Mouse (Mus musculus) right cerebral cortex, postnatal 36 days (tissue): ENCODE measurements around the gene Rnf220.

Source experiments
- DNase-seq, 2 experiments: peaks; one replicate each; pipeline ENCODE4 v3.0.0; 2022; ENCODE audit warnings: low spot score in 2 of 2, mixed read lengths in 1 of 2

Rnf220 gene

DNA sequence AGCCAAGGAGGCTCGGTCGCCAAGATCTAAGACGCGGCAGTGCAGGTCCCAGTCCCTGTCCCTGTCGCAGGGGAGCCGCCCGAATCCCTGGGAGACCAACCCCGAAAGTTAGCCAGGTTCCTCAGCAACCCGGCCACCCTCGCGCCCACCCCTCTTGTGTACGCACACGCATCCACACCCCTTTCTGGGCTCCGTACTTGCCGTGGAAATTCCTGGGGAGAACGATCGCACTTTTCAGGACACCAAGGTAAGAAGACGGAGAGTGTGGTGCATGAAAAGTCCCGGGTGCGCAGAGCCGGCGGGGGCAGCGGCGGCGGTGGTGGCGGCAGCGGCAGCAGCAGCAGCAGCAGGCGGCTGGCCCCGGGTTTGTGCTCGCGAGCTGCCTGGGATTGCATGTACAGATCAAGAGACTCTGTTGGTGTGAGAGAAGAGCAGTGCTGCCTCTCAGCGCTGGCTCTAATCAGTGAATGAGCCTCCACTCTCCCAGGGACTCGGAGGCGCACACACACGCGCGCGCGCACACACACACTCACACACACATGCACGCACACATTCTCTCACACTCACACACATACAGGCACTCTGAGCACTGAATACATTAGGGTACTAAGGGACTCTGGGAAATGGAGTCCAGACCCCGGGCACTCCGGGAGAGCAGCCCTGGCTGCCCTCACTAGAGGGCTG lies at the start of gene Rnf220:
TSS of gene Rnf220 (minus strand) at position 571 of the 684 bp plus-strand sequence.
- peak; percentile 24 to 37 for DNase-seq

DNA sequence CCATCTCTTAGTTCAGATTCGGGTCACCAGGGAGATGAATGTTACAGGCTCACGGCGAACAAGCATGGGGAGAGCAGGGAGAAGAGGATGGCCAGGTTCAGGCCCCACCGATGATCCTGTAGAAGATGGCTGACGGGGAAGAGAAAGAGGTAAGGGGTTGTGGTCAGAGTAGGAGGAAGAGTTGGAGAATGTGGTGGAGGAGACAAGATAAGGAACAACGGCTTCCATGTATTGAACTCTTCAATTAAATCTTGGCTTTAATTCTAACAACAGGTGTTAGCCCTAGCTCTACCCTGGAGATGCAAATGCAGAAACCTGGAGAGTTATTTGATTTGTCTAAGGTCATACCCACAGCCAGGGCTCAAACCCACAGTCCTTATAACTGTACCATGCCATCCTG lies 49.8 kb upstream of the Rnf220 start:
- DNase-seq = no peak

DNA sequence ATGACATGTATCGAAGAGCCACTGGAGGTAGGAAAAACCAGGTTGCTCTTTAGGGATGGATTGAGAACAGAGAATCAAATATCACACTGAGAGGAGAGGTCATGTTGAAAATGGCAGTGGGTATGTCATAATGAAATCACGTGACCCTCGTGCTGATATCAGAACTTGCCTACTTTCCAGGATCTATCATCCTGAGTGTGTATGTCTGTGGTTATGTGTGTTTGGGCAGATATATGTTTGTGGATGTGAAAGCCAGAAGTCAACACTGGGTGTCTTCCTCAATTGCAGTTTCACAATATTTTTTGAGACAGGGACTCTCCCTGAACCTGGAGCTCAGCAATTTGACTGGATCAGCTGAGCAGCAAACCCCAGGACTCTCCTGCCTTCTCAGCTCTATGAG lies 48.6 kb upstream of the Rnf220 start:
- DNase-seq = no peak

DNA sequence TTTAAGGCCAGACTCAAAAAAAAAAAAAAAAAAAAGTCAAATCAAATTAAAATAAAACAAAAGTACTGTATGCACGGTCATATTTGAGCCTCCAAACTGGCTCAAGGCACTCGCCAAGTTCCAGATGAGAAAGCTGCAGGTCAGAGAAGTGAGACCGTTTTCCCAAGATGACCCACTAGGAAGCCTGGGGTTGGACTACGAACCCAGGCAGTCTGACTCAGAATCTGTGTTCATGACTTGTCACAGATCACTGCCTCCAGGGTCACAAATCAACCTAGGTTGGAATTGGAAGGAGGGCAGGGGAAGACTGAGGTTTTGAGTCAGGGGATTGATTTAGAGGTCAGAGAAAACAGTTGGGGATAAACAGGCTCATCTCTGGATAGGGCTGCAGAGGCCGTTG lies 43.7 kb upstream of the Rnf220 start:
- no peak for DNase-seq

GRCm38 (mm10) chr4:117539329-117539980 lies 42.6 kb upstream of the Rnf220 start:
- DNase-seq = no peak

GRCm38 (mm10) chr4:117537002-117537401 lies 40.1 kb upstream of the Rnf220 start:
- DNase-seq = no peak

- no peak for DNase-seq
Measured at GRCm38 (mm10) chr4:117535496-117536200, 38.8 kb upstream of the Rnf220 start.

DNA sequence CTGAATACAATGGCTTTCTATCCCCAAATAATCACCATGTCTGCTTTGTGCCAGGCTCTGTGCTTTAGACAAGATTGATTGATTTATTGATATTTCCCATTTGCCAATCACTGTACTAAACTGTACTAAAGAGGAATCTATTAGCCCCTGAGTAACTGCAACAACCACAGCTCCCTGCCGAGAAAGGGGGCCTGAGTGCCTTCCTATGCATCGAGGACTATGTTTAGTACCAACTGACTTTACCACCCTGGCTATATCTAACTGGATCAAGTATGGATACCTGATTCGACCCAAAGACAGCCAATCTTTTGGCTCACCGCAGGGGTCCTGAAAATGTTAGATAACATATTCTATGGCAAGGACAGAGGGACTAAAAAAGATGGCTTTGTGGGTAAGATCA lies 33.0 kb upstream of the Rnf220 start:
- no peak for DNase-seq

DNA sequence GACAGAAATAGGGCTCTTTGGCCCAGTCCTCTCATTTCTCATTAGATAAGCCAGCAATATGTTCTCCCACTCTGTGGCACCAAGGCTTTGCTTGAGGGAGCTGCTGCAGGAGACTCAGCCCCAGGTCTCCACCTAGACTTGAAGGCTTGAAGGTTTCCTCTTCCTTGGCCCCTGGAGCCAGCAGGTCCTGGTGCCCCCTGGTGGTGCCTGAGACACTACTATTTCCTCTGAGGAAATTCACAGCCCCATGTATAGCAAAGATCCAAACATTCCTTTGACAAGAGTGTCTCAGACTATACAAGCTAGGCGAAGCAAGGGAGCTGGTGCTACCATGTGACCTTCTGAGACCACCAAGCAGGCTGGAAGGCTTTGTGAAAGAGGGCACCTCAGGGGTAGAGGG lies 31.1 kb upstream of the Rnf220 start:
- no peak for DNase-seq

DNA sequence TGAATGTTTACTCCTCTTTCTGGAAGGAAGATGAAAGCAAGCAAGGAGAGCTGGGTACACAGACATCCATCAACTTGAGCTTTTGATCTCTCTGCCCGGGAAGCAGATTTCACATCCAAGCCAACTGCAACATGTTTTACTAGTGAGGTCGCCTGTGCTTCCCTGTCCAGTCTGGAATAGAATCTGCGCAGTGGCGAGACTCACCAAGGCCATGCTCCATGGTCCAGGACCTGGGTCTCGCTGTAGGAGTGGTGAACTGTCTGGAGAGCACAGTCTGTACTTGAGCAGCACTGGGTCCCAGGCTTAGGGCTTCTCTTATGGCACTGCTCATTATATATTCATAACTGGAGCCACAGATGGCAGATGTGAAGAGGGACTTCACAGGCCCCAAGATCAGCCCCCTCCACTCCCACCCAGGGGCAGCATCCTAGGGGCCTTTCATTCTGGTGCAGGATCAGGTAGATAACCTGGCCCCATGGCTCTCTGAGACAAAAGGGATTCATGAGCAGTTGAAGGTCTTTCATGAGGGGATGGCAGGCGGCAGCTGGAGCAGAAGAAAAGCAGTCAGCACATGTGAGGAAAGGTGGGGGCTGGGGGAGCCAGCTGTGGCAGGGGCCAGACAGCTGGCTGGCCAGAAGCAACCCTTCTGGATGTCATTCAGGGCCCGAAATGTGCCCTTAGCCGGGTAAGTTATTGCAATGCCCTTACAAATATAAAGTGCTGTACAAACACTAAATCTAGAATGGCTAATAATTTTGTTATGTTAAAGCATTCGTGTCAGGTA lies 30.5 kb upstream of the Rnf220 start:
- DNase-seq = no peak

GRCm38 (mm10) chr4:117525990-117526389 lies 29.1 kb upstream of the Rnf220 start:
- DNase-seq = no peak

DNA sequence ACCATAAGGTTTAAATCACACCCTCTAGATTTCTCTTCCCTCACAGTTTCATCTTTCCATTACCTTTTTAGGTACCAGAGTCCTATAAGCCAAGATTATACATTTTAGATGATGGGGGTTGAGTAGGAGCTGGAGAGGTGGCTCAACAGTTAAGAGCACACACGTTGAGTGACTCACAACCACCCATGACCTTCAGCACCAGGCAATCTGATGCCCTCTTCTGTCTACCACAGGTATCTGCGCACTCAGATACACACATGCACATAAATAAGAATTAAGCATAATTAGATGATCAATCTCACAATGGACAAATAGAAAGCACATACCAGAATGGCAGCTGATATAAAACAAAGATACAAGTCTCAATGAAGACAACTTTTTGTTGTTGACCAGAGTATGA lies 24.5 kb upstream of the Rnf220 start:
- DNase-seq = no peak

GRCm38 (mm10) chr4:117518246-117518645 lies 21.4 kb upstream of the Rnf220 start:
- DNase-seq = no peak

- no peak for DNase-seq
Measured at GRCm38 (mm10) chr4:117499043-117499442, 2.2 kb upstream of the Rnf220 start.

DNA sequence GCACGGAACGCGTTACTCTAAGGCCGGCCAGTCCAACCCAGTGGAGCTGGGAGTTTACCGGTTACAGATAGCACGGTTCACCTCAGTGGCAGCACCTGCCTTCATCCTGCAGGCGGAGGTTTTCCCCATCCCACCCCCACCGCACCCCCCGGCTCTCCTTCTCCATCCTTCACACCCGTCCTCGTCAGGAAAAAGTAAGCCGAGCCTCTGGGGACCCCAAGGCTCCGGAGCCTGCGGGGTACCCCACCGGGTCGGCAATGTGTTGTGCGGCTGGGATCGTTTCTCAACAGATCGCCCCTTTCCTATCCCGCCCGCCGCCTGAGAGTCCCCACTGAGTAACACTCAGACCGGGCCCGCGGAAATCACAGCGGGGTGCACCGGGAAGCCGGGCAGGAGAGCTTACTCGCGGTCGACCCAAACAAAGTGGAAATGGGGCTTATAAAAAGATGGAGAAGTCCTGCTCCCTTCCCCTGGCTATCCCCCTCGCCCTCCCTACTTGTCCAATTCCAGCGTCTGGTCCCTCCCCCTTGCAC lies 917 bp downstream of the Rnf220 start:
- no peak for DNase-seq

DNA sequence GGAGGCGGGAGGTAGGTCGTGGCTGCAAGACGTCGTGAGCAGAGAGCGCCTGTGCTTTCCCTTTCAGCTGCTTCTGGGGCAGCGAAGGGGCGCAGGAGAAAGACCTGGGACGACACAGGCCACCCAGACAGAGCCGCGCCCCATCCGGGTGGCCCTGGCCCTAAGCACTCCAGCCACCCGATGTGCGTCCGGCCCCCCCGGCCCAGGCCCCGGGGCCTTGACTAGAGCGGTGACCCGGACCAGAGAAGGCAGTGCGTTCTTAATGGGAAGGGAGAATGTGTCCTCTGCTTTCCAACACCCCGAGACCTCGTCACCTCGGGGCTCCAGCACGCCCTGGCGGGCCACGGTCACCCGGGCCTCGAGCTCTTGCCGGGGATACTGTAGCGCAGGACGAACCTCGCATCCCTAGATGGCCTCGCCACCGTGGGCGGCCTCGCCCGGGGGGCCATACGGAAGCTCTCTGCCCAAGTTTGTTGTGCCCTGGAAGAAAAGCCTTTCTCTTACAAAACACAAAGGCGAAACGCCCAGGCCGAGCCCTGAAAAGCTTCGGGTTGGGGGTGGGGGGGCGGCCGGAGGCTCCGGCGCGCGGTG lies 1.8 kb downstream of the Rnf220 start:
- no peak for DNase-seq

DNA sequence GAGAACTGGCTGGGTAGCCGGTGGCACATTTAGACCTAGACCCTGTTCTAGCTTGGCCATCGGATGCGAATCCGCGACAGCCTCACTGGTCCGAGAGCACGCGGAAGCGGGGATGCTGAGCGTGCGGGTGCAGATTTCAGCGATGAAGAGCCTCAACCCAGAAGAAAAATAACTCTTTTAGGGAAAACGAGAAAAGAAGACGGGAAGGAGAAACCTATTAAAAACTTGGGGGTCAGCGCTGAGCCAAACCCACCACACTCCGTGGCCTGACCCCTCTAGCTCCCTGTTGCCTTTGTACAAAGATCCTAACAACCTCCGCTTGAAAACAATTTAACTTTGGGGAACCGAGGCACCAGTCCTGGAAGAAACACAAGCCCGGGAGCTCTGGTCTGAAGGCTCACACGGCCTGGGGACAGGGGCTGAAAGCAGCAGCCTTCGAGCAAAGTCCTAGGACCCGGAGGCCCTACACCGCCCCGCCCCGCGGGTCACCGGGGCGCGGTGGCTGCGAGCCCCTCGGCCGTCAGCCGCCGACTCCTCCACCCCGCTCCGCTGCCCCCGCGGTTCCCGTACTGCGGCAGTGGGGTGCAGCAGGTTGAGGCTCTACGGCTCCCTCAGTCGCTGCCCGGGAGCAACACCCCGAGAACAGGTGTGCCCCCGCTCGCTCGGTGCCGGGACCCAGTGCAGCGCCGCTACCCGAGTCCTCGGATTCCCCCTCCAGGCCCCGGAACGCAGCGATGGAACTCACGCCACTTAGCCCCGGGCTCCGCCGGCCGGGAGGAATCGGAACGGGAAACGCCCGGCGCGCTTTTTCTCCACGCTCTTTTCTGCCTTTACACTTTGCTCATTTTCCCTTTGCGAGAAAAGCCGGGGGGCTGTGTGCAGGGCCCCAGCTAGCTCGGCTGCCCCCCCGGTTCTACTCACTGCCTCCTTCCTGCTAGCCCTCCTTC lies 2.7 kb downstream of the Rnf220 start:
- DNase-seq = no peak

DNA sequence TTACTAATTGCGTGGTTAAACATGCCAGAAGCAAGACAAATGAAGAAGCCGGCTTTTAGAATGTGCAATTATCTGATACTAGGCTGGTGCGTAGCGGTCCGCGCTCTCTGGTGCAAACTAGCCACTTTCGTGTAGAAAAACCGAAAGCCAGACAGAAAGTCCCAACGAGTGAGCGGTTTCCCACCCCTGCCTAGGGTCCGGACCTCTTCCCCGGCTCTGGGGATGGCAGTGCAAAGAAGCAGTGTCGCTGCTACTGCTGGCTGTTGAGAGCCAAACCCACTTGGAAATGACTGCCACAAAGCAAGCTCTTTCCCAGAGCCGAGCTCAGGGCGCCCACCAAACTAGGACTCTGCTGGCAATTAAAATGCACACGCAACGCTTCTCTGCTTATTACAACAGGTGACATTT lies 3.7 kb downstream of the Rnf220 start:
- DNase-seq = no peak

- no peak for DNase-seq
Measured at GRCm38 (mm10) chr4:117491840-117492239, 5.0 kb downstream of the Rnf220 start.

DNA sequence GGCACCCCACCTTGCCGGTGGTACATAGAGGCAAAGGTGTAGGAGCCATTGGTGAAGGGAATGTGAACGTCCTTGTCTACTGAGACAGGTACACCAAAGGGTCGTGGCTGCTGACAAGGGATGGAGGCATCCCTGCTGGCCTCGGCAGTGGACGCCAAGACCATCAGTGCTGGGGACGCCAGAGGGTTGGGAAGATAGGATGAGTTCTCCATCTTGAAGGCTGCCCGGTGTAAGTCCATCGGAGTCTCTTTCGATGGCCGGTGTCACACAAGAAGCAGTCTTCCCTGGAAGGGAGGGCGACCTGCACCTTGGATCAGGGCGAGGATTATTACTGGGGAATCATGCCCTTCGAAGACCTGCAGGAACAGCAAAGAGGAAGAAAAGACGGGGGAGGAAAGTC lies 6.9 kb downstream of the Rnf220 start:
- no peak for DNase-seq
